Mouse (Mus musculus) cortical plate, adult 2 months (tissue): ENCODE results near the gene Eed.

ENCODE experiments used
- CTCF ChIP-seq: fragments of 200-500 bp; IDR thresholded peaks from 2 replicates; pipeline ENCODE4 v1.5.1; 2011; ENCODE audit warnings: mild to moderate bottlenecking, control low read depth, low read length; ENCODE audit not compliant: insufficient read depth; ENCODE audit errors: extremely low read depth
- POLR2A ChIP-seq: fragments of 200-500 bp; IDR thresholded peaks from 2 replicates; pipeline ENCODE4 v1.6.1; 2011; ENCODE audit warnings: mild to moderate bottlenecking, low read length, control low read depth; ENCODE audit not compliant: insufficient read depth; ENCODE audit errors: extremely low read depth

DNA sequence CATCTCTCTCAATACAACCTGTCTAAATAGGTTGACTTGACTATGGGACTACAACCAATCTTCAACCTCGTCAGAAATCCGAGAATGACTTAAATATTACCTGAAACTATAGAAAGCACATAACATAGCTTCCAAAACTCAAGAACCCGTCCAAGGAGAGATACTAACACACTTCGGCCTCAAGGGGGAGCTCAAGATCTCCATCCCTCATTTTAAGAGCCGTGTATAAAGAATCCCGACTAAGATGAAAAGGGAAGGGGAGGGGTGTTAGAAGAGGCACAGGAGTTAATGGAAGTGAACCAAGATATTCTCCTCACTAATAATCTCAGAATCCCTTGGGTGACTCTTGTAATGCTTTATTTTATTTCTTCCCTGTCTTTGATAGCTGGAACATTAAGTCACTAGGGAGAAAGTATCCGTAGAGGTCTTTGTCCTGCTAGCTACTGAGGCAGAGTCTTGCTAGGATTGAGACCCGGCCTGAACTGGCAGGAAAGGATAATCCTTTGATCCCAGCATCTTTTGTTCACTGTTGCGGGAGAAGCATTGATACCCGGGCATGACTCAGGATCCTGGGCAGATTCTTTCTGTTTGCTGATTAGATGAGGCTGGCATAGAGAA lies 17.3 kb upstream of the Eed start:
- TF ChIP-seq POLR2A (no peak), CTCF (peak; percentile 63)
